Mouse (Mus musculus) embryonic fibroblast, embryonic 13.5 days (primary cell): ENCODE data around the gene Upp2.

Source experiments
- CTCF ChIP-seq: IDR thresholded peaks from 2 replicates; pipeline ENCODE4 v1.5.1; 2011; ENCODE audit warnings: mild to moderate bottlenecking, control low read depth, low read length, moderate library complexity, borderline replicate concordance; ENCODE audit not compliant: insufficient read depth
- POLR2A ChIP-seq: IDR thresholded peaks from 2 replicates; pipeline ENCODE4 v1.6.1; 2011; ENCODE audit warnings: low read depth, mild to moderate bottlenecking, control low read depth, low read length, moderate library complexity

DNA sequence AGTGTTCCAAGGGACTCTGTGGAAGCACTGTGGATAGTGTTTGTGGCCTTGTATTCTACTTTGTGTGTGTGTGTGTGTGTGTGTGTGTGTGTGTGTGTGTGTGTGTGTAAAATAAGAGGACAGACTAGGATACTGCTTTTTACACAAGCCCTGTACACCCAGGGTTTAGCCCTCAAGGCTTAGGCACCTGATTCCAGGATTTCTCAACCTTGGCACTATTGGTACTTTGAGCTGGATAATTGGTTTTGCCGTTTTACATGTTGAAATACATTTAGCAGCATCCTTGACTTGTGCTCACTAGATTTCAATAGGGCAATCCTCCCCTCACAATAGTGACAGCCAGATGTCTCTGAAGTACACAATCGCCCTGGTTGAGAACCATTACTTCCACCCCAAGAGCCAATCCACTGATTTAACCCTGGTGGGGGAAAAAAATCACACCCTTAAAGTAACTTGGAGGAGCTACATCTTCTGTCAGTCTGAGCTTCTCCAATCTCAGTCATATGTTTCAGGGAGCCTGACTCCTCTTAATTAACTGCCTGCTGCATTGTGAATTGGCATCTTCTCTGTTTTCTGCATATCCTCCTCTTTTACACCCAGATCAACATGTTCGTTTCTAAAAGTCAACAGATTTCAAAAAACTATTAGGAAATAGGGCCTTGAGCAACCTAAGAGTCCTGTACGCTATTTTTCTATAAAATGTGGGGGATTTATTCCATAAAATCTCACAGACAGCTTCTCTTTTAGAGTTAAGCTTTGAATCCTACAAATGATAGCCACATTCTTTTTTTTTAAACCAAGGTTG, 1.9 kb downstream of the Upp2 start:
- TF ChIP-seq CTCF = no peak
- no peak for TF ChIP-seq POLR2A
